Mouse (Mus musculus): ENCODE measurements around the gene Tpsg1. TPM values are rescaled to one million over a fixed set of nuclear protein-coding genes. Genes with fewer than 3 reads are reported as not detected.

Gene Tpsg1
- total RNA-seq, 2 experiments from 2014 or later = not detected

- ATAC-seq (replicated peaks; ENCODE audit: poor library complexity, severe bottlenecking) = no peak
Measured at GRCm38 (mm10) chr17:25406011-25406441, 37.0 kb downstream of the Tpsg1 start.

GRCm38 (mm10) chr17:25407352-25407751, 38.3 kb downstream of the Tpsg1 start:
- no peak for ATAC-seq (replicated peaks; ENCODE audit: poor library complexity, severe bottlenecking)

- ATAC-seq (replicated peaks; ENCODE audit: poor library complexity, severe bottlenecking) = no peak
Measured at GRCm38 (mm10) chr17:25408302-25408999, 39.4 kb downstream of the Tpsg1 start.

- ATAC-seq (replicated peaks; ENCODE audit: poor library complexity, severe bottlenecking) = no peak
Measured at GRCm38 (mm10) chr17:25409621-25410020, 40.5 kb downstream of the Tpsg1 start.

GRCm38 (mm10) chr17:25410180-25410579, 41.1 kb downstream of the Tpsg1 start:
- ATAC-seq (replicated peaks; ENCODE audit: poor library complexity, severe bottlenecking) = no peak

GRCm38 (mm10) chr17:25410786-25411185, 41.7 kb downstream of the Tpsg1 start:
- no peak for ATAC-seq (replicated peaks; ENCODE audit: poor library complexity, severe bottlenecking)

GRCm38 (mm10) chr17:25411251-25411650, 42.2 kb downstream of the Tpsg1 start:
- ATAC-seq (replicated peaks; ENCODE audit: poor library complexity, severe bottlenecking) = no peak

- ATAC-seq (replicated peaks; ENCODE audit: poor library complexity, severe bottlenecking) = no peak
Measured at GRCm38 (mm10) chr17:25414209-25414608, 45.1 kb downstream of the Tpsg1 start.

- no peak for ATAC-seq (replicated peaks; ENCODE audit: poor library complexity, severe bottlenecking)
Measured at GRCm38 (mm10) chr17:25414917-25415316, 45.8 kb downstream of the Tpsg1 start.

GRCm38 (mm10) chr17:25415421-25415913, 46.4 kb downstream of the Tpsg1 start:
- no peak for ATAC-seq (replicated peaks; ENCODE audit: poor library complexity, severe bottlenecking)

- ATAC-seq (replicated peaks; ENCODE audit: poor library complexity, severe bottlenecking) = no peak
Measured at GRCm38 (mm10) chr17:25416219-25416618, 47.1 kb downstream of the Tpsg1 start.

GRCm38 (mm10) chr17:25417990-25418389, 48.9 kb downstream of the Tpsg1 start:
- ATAC-seq (replicated peaks; ENCODE audit: poor library complexity, severe bottlenecking) = no peak

- ATAC-seq (replicated peaks; ENCODE audit: poor library complexity, severe bottlenecking) = no peak
Measured at GRCm38 (mm10) chr17:25418926-25419325, 49.9 kb downstream of the Tpsg1 start.

GRCm38 (mm10) chr17:25420998-25421397, 51.9 kb downstream of the Tpsg1 start:
- no peak for ATAC-seq (replicated peaks; ENCODE audit: poor library complexity, severe bottlenecking)

Other genes starting within 250 kb of the Tpsg1 start
- not detected in 2 replicates for gene Ptx4, start 248.5 kb upstream of the Tpsg1 start, total RNA-seq (2014; fragmentation: Nextera tagmentation)
- not detected in 2 replicates for gene Ptx4, start 248.5 kb upstream of the Tpsg1 start, total RNA-seq (2017)
- gene Clcn7, start 235.9 kb upstream of the Tpsg1 start, total RNA-seq (2014; fragmentation: Nextera tagmentation) = 12.1 and 18.9 TPM in 2 replicates
- gene Clcn7, start 235.9 kb upstream of the Tpsg1 start, total RNA-seq (2017) = 11.3 and 12.6 TPM in 2 replicates
- 0.49 TPM in 1 of 2 replicates, not detected in the other for gene Ccdc154, start 206.8 kb upstream of the Tpsg1 start, total RNA-seq (2014; fragmentation: Nextera tagmentation)
- gene Ccdc154, start 206.8 kb upstream of the Tpsg1 start, total RNA-seq (2017) = 0.21 TPM in 1 of 2 replicates, not detected in the other
- not detected in 2 replicates for gene Gm38655, start 193.8 kb upstream of the Tpsg1 start, total RNA-seq (2014; fragmentation: Nextera tagmentation)
- not detected in 2 replicates for gene Gm38655, start 193.8 kb upstream of the Tpsg1 start, total RNA-seq (2017)
- gene BC003965, start 184.7 kb upstream of the Tpsg1 start, total RNA-seq (2014; fragmentation: Nextera tagmentation) = 13.1 and 17.0 TPM in 2 replicates
- gene BC003965, start 184.7 kb upstream of the Tpsg1 start, total RNA-seq (2017) = 10.0 and 10.2 TPM in 2 replicates
- 6.8 and 17.2 TPM in 2 replicates for gene Unkl, start 180.9 kb upstream of the Tpsg1 start, total RNA-seq (2014; fragmentation: Nextera tagmentation)
- 5.6 and 9.9 TPM in 2 replicates for gene Unkl, start 180.9 kb upstream of the Tpsg1 start, total RNA-seq (2017)
- gene Gnptg, start 129.1 kb upstream of the Tpsg1 start, total RNA-seq (2014; fragmentation: Nextera tagmentation) = 10.9 and 19.2 TPM in 2 replicates
- 23.7 and 27.8 TPM in 2 replicates for gene Gnptg, start 129.1 kb upstream of the Tpsg1 start, total RNA-seq (2017)
- gene Tsr3, start 129.1 kb upstream of the Tpsg1 start, total RNA-seq (2014; fragmentation: Nextera tagmentation) = 10.9 and 17.1 TPM in 2 replicates
- gene Tsr3, start 129.1 kb upstream of the Tpsg1 start, total RNA-seq (2017) = 23.6 and 27.8 TPM in 2 replicates
- gene Baiap3, start 112.9 kb upstream of the Tpsg1 start, total RNA-seq (2014; fragmentation: Nextera tagmentation) = 7.6 and 9.1 TPM in 2 replicates
- 3.8 and 11.9 TPM in 2 replicates for gene Baiap3, start 112.9 kb upstream of the Tpsg1 start, total RNA-seq (2017)
- 356 and 387 TPM in 2 replicates for gene Ube2i, start 94.7 kb upstream of the Tpsg1 start, total RNA-seq (2014; fragmentation: Nextera tagmentation)
- gene Ube2i, start 94.7 kb upstream of the Tpsg1 start, total RNA-seq (2017) = 268 and 276 TPM in 2 replicates
- 2.4 and 94.9 TPM in 2 replicates for gene Prss34, start 70.9 kb upstream of the Tpsg1 start, total RNA-seq (2014; fragmentation: Nextera tagmentation)
- 21.6 and 23.7 TPM in 2 replicates for gene Prss34, start 70.9 kb upstream of the Tpsg1 start, total RNA-seq (2017)
- not detected in 2 replicates for gene Prss28, start 60.6 kb upstream of the Tpsg1 start, total RNA-seq (2014; fragmentation: Nextera tagmentation)
- gene Prss28, start 60.6 kb upstream of the Tpsg1 start, total RNA-seq (2017) = not detected in 2 replicates
- not detected in 2 replicates for gene Prss29, start 50.6 kb upstream of the Tpsg1 start, total RNA-seq (2014; fragmentation: Nextera tagmentation)
- not detected in 2 replicates for gene Prss29, start 50.6 kb upstream of the Tpsg1 start, total RNA-seq (2017)
- gene Tpsab1, start 23.7 kb upstream of the Tpsg1 start, total RNA-seq (2014; fragmentation: Nextera tagmentation) = not detected in 2 replicates
- gene Tpsab1, start 23.7 kb upstream of the Tpsg1 start, total RNA-seq (2017) = not detected in 2 replicates
- gene Tpsb2, start 3.0 kb upstream of the Tpsg1 start, total RNA-seq (2014; fragmentation: Nextera tagmentation) = not detected in 2 replicates
- gene Tpsb2, start 3.0 kb upstream of the Tpsg1 start, total RNA-seq (2017) = not detected in 2 replicates
- gene Cacna1h, start 64.5 kb downstream of the Tpsg1 start, total RNA-seq (2014; fragmentation: Nextera tagmentation) = not detected in 2 replicates
- gene Cacna1h, start 64.5 kb downstream of the Tpsg1 start, total RNA-seq (2017) = not detected in 2 replicates
- not detected in 2 replicates for gene Tekt4, start 85.3 kb downstream of the Tpsg1 start, total RNA-seq (2014; fragmentation: Nextera tagmentation)
- not detected in 2 replicates for gene Tekt4, start 85.3 kb downstream of the Tpsg1 start, total RNA-seq (2017)
- not detected in 2 replicates for gene Sstr5, start 128.0 kb downstream of the Tpsg1 start, total RNA-seq (2014; fragmentation: Nextera tagmentation)
- not detected in 2 replicates for gene Sstr5, start 128.0 kb downstream of the Tpsg1 start, total RNA-seq (2017)
- gene Sox8, start 201.4 kb downstream of the Tpsg1 start, total RNA-seq (2014; fragmentation: Nextera tagmentation) = 1.1 TPM in 1 of 2 replicates, not detected in the other
- not detected in 2 replicates for gene Sox8, start 201.4 kb downstream of the Tpsg1 start, total RNA-seq (2017)
- gene Lmf1, start 209.8 kb downstream of the Tpsg1 start, total RNA-seq (2014; fragmentation: Nextera tagmentation) = 34.0 and 36.8 TPM in 2 replicates
- gene Lmf1, start 209.8 kb downstream of the Tpsg1 start, total RNA-seq (2017) = 6.9 and 10.7 TPM in 2 replicates